Mouse (Mus musculus) embryonic fibroblast, embryonic 13.5 days (primary cell): ENCODE results near the gene Zfp462.

Experiments
- CTCF ChIP-seq: IDR thresholded peaks from 2 replicates; pipeline ENCODE4 v1.5.1; 2011; ENCODE audit warnings: mild to moderate bottlenecking, control low read depth, low read length, moderate library complexity, borderline replicate concordance; ENCODE audit not compliant: insufficient read depth
- POLR2A ChIP-seq: IDR thresholded peaks from 2 replicates; pipeline ENCODE4 v1.6.1; 2011; ENCODE audit warnings: low read depth, mild to moderate bottlenecking, control low read depth, low read length, moderate library complexity

GRCm38 (mm10) chr4:54948616-54949560, 4.0 kb downstream of the Zfp462 start:
- peak; percentile 20 for TF ChIP-seq POLR2A
- no peak for TF ChIP-seq CTCF
